Mouse (Mus musculus): ENCODE data around the gene Gm27021. TPM values are rescaled to one million over a fixed set of nuclear protein-coding genes. Genes with fewer than 3 reads are reported as not detected.

The Gm27021 gene
- total RNA-seq, 2 experiments from 2014 or later: not detected

DNA sequence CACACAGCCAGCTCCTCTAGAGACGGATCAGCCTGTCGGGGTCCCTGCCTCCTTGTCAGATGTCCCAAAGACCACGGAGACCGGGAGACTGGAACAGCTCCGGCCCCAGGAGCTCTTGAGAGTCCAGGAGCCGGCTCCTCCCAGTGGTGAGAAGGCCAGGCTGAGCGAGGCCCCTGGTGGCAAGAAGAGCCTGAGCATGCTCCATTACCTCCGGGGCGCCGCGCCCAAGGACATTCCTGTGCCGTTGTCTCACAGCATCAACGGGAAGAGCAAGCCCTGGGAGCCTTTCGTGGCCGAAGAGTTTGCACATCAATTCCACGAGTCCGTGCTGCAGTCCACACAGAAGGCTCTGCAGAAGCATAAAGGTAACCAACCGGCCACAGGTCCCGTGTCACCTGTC lies 92.9 kb downstream of the Gm27021 start:
- ATAC-seq (replicated peaks; ENCODE audit: low FRiP score, poor library complexity, severe bottlenecking): no peak

DNA sequence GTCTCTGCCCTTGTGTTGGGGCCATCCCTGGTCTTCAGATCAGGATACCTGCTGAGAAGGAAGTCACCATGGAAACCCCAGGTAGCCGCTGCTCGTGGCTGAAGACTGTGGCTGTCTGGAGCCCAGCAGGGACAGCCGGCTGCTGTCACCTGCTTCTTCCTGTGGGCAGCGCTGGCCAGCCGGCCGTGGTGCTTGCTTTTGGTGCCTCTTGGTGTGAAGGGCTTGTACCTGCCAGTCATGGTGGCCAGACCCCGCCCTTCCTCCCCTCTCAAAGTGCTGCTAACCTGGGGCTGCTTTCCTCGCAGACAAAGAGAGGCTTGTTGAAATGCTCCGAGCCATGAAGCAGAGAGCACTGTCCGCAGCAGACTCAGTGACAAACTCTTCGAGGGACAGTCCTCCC lies 94.0 kb downstream of the Gm27021 start:
- ATAC-seq (replicated peaks; ENCODE audit: low FRiP score, poor library complexity, severe bottlenecking): no peak

DNA sequence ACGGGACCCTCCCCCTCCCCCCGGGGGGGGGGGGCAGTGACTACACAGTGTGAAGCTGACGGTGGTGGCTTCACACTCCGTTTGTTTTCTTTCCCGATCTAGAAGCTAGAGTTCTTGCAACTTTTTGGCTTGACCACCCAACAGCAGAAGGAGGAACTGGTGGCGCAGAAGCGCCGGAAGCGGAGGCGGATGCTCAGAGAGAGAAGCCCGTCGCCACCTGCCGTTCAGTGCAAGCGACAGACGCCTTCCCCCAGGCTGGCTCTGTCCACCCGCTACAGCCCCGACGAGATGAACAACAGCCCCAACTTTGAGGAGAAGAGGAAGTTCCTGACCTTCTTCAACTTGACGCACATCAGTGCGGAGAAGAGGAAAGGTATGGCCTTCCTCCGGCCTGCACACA lies 95.3 kb downstream of the Gm27021 start:
- no peak for ATAC-seq (replicated peaks; ENCODE audit: low FRiP score, poor library complexity, severe bottlenecking)

DNA sequence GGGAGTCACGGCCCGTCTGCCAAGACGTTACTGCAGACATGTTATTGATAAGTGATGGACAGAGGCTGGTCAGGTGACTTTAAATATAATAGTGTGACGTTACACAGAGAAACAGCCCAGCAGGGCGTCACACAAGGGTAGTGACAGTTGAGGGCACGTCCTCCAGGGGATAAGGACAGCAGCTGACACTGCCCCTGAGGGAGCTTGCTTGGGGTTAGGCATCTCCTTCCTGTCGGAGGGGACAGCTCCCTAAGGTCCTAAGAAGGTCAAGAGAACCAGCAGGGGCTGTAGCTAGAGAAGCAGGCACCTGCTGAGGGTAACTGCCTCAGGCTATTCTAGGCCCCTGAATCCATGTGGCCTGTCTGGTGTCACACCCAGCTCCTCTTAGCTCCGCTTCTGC lies 96.3 kb downstream of the Gm27021 start:
- ATAC-seq (replicated peaks; ENCODE audit: low FRiP score, poor library complexity, severe bottlenecking): no peak

DNA sequence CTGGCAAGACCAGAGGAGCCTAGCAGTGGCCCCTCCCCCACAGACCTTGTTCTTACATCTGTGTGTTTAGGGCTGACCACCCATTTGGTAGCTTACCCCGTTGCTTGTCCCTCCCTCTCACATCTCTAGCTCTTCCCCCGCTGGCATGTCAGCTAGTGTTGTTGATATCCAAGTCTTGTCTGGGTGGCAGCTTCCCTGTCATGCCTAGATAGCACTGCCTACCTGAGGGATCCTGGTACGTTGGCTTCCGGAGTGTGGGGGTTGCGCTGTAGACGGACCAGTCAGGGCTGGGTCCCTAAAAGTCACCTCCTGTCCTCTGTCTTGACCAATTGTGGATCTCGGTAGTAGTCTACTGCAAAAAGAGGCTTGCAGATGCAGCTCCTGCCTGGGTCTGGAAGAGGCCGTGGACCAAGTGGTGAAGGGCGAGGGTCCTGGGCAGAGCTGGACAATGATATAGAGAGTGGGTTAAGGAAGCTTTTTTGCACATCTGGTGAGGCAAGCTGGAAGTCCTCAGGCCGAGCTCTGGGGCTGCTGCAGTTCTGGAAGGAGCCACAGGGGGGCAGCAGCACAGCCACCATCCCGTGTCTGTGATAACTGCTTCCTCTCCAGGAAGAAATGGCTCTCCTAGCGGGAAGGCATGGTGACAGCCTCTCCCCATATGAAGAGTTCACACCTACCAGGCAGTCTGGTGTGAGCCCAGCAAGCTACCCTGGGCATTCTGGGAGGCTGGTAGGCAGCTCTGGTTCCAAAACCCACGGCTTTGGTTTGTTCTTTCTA lies 97.8 kb downstream of the Gm27021 start:
- ATAC-seq (replicated peaks; ENCODE audit: low FRiP score, poor library complexity, severe bottlenecking): peak; percentile 51

DNA sequence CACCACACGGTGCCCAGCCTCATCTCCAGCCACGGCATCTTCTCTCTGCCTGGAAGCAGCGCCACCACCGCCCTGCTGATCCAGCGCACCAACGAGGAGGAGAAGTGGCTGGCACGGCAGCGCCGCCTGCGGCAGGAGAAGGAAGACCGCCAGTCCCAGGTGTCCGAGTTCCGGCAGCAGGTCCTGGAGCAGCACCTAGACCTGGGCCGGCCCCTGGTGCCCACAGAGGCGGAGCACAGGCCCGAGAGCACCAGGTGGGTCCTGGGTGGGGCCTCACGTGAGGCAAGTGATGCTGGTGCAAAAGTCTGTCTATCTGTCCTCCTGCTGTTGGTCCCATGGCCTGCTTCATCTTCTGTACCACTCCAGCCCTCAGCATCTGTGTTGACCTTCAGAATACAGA lies 98.8 kb downstream of the Gm27021 start:
- no peak for ATAC-seq (replicated peaks; ENCODE audit: low FRiP score, poor library complexity, severe bottlenecking)

DNA sequence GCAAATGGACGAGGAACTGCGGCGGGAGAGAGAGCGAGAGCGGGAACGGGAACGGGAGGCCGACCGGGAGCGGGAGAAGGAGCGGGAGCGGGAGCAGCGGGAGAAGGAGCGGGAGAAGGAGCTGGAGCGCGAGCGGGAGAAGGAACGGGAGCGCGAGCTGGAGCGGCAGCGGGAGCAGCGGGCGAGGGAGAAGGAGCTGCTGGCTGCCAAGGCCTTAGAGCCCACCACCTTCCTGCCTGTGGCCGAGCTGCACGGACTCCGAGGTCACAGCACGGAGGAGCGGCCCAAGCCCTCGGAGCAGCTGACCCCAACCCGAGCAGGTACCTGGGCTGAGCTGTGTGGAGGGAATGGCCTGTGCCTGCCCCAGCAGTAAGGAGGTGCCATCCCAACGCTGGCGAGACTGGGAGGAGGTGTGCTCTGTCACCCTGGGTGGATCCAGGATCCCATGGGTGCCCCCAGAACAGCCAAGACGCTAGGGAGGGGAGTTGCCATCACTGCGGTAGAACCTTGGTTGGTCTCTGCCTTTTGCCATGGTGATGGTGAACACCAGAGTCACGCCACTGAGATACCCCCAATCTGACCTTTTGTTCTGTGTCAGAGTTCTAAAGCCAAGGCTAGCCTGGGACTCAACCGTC lies 99.6 kb downstream of the Gm27021 start:
- ATAC-seq (replicated peaks; ENCODE audit: low FRiP score, poor library complexity, severe bottlenecking): no peak

DNA sequence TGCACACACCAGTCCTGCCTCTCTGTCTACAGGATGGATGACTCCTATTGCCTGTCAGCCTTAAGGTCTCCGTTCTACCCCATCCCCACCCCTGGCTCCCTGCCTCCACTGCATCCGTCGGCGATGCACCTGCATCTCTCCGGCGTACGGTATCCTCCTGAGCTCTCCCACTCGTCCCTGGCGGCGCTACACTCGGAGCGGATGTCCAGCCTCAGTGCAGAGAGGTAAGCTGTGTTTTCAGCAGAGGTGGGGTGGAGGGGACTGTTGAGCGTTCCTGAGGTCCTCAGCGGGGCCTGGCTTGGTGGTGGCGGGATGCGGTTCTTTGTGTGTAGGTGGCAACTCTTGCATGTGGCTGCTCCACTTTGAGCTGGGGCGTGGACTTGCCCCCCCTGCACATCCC lies 100.1 kb downstream of the Gm27021 start:
- no peak for ATAC-seq (replicated peaks; ENCODE audit: low FRiP score, poor library complexity, severe bottlenecking)

DNA sequence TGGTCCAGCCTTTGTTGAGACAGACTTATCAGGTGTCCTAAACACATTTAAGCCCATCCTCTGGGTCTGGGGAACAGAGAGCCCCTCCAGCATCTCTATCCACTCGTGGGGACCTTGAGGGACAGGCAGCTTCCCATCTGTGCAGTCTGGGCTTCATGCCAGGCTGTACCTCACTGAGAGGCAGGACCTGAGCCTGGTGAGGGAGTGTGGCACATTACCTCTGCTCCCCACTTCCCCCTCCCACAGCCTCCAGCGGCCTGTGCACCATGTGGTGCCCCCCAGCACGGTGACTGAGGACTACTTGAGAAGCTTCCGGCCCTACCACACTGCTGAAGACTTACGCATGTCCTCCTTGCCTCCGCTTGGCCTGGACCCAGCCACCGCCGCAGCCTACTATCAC lies 101.2 kb downstream of the Gm27021 start:
- ATAC-seq (replicated peaks; ENCODE audit: low FRiP score, poor library complexity, severe bottlenecking): no peak

DNA sequence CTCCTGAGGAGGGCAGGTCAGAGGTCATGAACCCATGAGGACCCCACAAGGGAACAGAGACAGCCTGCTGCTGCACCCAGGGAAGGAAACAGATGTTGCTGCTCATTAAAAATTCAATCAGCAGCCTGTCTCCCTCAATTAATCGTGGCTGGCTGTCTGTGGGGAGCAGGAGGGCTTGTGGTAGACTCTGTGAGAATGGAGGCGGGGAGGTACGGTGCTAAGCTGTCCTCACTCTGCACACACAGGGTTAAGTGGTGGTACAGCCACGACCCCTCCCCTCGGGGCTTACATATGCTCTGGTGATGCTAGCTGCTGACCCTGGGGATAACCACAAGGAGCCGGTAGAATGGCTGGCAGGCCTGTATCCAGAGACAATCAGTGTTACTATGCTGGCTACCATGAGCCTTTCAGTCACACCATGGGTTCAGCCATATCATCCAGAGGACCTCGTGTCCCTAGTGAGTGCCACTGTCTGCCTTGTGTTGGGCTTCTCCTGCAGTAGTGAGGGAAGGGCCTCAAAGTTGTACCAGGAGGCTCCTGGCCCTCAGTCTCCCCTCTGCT lies 102.6 kb downstream of the Gm27021 start:
- no peak for ATAC-seq (replicated peaks; ENCODE audit: low FRiP score, poor library complexity, severe bottlenecking)

DNA sequence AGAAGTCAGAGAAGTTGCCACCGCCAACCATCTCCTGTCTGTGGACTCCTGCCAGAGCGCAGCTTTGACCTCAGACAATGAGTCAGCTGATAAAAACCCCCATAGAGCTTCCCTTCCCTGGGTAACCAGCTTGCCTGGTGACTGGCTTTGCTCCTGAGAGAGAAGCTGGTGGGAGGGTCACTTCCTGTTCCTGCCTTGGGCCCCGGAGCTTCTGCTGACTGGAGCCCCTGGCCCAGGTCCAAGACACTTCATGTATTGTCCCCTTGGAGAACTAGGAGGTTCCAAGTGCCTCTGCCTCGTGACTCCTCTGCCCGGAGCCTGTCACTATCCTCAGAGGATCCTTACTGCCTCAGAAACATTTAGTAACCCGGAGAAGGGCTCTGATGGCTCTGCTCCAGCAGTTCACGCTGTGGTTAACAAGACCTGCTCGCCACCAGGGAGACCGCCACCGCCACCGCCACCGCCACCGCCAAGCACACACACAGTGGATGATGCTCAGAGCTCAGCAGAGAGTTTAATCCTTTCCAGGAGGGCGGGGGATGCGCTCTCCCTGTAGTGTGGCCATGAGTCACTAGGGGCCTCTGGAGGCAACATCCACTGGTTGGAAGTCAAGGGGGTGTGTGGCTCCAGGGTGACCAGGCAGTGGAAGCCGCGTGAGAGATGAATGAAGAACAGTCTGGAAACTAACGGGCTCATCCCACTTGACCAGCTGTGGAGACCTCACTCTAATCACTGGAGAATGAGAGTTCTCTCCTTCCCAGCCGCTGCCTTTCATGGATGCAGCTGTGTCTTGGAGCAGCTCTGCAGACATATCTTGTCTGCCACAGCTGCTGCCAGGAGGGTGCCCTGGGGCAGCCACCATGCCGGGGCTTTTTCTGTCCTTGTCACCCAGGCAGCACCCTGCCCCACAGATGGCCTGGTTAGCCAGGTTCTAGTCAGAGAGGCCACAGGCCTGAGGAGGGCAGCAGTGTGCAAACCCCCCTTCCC lies 103.7 kb downstream of the Gm27021 start:
- no peak for ATAC-seq (replicated peaks; ENCODE audit: low FRiP score, poor library complexity, severe bottlenecking)

DNA sequence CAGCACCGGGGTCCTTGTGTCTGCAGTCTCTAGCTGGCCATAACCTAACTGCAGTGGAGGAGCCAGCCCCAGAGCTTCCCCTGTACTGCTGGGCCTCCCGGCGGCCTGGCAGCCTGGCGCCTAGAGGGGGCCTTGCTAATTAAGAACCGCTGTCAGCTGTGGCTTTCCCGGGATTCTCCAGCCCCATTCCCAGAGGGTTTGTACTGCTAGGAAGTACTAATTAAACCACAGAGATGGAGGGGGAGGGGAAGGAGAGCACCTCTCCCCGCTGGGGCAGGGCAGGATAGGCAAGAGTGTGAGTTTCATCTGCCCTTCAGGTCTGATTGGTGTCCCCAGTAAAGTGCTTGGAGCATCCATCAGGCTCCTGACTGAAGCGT lies 104.5 kb downstream of the Gm27021 start:
- ATAC-seq (replicated peaks; ENCODE audit: low FRiP score, poor library complexity, severe bottlenecking): no peak

DNA sequence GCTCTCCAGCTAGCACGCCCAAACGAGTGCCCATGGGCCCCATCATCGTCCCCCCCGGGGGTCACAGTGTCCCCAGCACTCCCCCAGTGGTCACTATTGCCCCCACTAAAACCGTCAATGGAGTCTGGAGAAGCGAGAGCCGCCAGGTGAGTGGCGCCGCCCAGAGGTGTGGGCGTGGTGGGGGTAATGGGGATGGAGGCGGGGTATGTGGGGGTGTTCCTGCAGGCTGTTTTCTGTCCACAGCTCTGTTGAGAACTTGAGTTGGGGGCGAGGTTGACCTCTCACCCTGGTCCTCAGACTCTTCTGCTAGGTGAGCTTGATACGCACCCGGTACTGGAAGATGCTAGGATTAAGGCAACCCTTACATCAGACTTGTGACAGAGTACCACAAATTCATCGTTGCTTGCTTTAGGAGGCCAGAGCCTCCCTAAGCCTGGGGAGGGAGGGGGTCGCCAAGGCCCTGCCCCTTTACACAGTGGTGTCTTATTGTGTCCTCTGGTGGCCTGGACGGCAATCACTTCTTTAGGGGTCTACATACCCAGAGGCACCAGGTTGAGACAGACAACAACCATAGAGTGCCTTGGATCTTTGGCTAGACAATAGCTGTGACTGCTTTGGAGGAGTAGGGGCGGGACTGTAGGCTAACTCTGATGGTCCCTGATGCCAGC lies 105.1 kb downstream of the Gm27021 start:
- ATAC-seq (replicated peaks; ENCODE audit: low FRiP score, poor library complexity, severe bottlenecking): no peak

DNA sequence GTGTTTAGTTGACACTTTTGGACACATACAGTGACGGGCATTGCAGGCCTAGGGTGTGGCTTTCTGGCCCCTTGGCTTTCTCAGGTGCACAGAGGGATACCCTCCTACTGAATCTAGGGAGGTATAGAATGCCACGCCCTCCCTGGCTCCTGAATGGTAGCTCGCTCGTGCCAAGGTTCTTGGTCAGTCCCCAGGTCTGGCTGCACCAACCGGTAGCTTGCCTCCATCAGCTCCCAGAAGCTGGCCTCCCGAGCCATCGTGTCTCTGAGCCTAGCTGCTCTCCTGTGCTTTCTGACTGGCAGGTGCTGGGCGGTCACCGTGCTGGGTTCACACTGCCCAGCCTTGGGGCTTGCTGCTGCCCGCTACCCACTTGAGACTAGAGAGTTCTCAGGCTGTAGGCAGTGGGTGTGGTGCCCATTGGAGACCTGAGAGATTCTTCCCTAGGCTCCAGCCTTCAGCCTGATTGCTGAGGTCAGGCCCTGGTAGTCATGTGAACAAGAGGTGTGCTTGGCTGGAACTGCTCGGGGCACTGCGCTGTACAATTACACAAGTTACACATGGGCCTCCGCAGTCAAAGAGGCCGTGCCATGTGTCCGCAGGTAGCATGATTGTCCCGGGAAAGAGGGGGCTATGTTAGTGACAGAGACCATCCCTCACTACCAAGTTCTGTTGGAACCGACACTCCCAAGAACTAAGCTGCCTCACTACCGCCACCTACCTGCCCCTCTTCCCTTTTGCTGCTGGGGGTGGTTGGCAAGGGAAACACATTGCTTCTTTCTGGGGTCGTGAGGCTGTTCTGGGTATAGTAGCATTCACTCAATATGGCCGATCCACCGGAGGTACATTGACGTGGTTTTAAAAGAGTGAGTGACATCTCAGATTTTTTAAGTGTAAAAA lies 106.1 kb downstream of the Gm27021 start:
- no peak for ATAC-seq (replicated peaks; ENCODE audit: low FRiP score, poor library complexity, severe bottlenecking)

DNA sequence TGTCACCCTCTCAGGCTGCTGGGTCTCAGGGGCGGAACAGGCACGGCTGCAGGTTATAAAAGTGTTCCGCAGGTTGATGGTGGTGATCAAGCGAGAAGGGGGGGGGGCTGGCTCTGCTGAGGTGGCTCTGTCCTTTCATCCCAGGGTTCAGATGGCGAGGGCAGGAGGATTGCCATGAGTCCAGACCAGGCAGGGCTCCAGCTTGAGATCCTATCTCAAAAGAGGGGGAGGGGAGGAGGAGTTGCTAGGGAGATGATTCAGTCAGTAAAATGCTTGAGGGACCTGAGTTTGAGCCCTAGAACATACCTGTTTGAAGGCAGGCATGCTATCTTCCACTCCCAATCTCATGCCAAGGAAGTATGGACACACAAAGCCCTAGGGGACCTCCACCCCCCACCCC lies 107.3 kb downstream of the Gm27021 start:
- ATAC-seq (replicated peaks; ENCODE audit: low FRiP score, poor library complexity, severe bottlenecking): no peak

DNA sequence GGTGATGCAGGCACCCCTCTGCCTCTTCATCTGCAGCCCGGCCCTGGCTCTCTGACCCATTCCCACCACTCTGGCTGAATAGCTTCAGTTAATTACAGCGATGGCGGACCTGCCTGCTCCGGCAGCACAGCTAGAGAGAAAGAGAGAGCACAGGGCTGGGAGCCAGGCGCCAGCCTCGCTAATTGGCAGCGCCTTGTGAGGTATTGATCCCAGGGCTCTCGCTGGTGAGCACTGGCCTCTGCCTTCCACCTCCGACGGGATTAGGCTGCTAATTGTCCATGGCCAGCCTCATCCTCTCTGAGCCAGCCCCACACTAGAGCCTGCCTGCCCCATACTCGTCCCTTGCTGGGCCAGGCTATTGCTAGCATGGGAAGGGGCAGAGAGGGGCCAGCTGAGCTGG lies 108.2 kb downstream of the Gm27021 start:
- ATAC-seq (replicated peaks; ENCODE audit: low FRiP score, poor library complexity, severe bottlenecking): no peak
